Mouse (Mus musculus) kidney, adult 18-20 months (tissue): ENCODE measurements around the gene Emx1.
"Not testable (repeated sequence)": the region's sequence is repeated elsewhere in the genome, so short reads cannot be mapped to it uniquely, and the experiment has no call there.

ENCODE experiments used
- DNase-seq: peaks from one replicate; pipeline ENCODE4 v3.0.0; 2021

Emx1 gene

GRCm38 (mm10) chr6:85187340-85188211 is at the start of gene Emx1:
Emx1 (plus strand) TSS chr6:85187438.
- peak; percentile 87 for DNase-seq

- DNase-seq, result no peak
These were observed 47.7 kb upstream of the Emx1 start for GRCm38 (mm10) chr6:85139534-85139933.

GRCm38 (mm10) chr6:85141013-85141412 is 46.2 kb upstream of the Emx1 start:
- peak; percentile 54 for DNase-seq

- no peak for DNase-seq
These were observed 42.8 kb upstream of the Emx1 start for GRCm38 (mm10) chr6:85144466-85144865.

- DNase-seq, result no peak
These were observed 39.6 kb upstream of the Emx1 start for GRCm38 (mm10) chr6:85147636-85148035.

GRCm38 (mm10) chr6:85150386-85150785 is 36.9 kb upstream of the Emx1 start:
- DNase-seq, result no peak

GRCm38 (mm10) chr6:85153970-85154540 is 33.2 kb upstream of the Emx1 start:
- peak; percentile 74 for DNase-seq

GRCm38 (mm10) chr6:85154861-85155528 is 32.2 kb upstream of the Emx1 start:
- peak; percentile 75 for DNase-seq

GRCm38 (mm10) chr6:85156551-85156950 is 30.7 kb upstream of the Emx1 start:
- DNase-seq, result not testable (repeated sequence)

- not testable (repeated sequence) for DNase-seq
These were observed 29.0 kb upstream of the Emx1 start for GRCm38 (mm10) chr6:85158040-85158804.

- DNase-seq, result peak; percentile 67
These were observed 28.0 kb upstream of the Emx1 start for GRCm38 (mm10) chr6:85159092-85159760.

GRCm38 (mm10) chr6:85160201-85160923 is 26.9 kb upstream of the Emx1 start:
- DNase-seq, result peak; percentile 89

- no peak for DNase-seq
These were observed 21.8 kb upstream of the Emx1 start for GRCm38 (mm10) chr6:85165440-85165921.

- peak; percentile 41 for DNase-seq
These were observed 7.7 kb upstream of the Emx1 start for GRCm38 (mm10) chr6:85179569-85179968.

GRCm38 (mm10) chr6:85180036-85180435 is 7.2 kb upstream of the Emx1 start:
- peak; percentile 78 for DNase-seq

- DNase-seq, result no peak
These were observed 3.3 kb upstream of the Emx1 start for GRCm38 (mm10) chr6:85183951-85184350.

- DNase-seq, result peak; percentile 78
These were observed 1.1 kb upstream of the Emx1 start for GRCm38 (mm10) chr6:85186033-85186743.

GRCm38 (mm10) chr6:85186744-85187059 is 536 bp upstream of the Emx1 start:
- DNase-seq, result no peak

- peak; percentile 82 for DNase-seq
These were observed 1.2 kb downstream of the Emx1 start for GRCm38 (mm10) chr6:85188256-85189110.

- no peak for DNase-seq
These were observed 2.1 kb downstream of the Emx1 start for GRCm38 (mm10) chr6:85189361-85189760.
